Mouse (Mus musculus) heart, embryonic 15.5 days (tissue): Measurements from ENCODE around the gene Atg7. TPM values are rescaled to one million over a fixed set of nuclear protein-coding genes. Genes with fewer than 3 reads are reported as not detected.
A peak's percentile ranks its signal among the peaks of the same experiment; 100 is the strongest.

ENCODE experiments used
- ATAC-seq: fragments of 200-750 bp; cut with Nextera tagmentation; replicated peaks from 2 replicates; pipeline ENCODE4 v1.8.0; 2017; ENCODE audit warnings: low read depth, moderate TSS enrichment; ENCODE audit not compliant: insufficient number of reproducible peaks, insufficient read depth, low FRiP score
- H3K27ac ChIP-seq: fragments of 300-500 bp; sonication (generic); 2 replicates; pipeline ENCODE4 v1.5.1; 2015; ENCODE audit warnings: mild to moderate bottlenecking, inconsistent platforms
- H3K27me3 ChIP-seq: fragments of 300-500 bp; sonication (generic); 2 replicates; pipeline ENCODE4 v1.6.1; 2015; ENCODE audit warnings: inconsistent platforms
- H3K36me3 ChIP-seq: fragments of 300-500 bp; sonication (generic); 2 replicates; pipeline ENCODE4 v1.6.1; 2015; ENCODE audit warnings: mild to moderate bottlenecking, inconsistent platforms
- H3K4me1 ChIP-seq: fragments of 300-500 bp; sonication (generic); replicated peaks from 2 replicates; pipeline ENCODE4 v1.6.1; 2015; ENCODE audit warnings: inconsistent platforms
- H3K4me2 ChIP-seq: fragments of 300-500 bp; sonication (generic); 2 replicates; pipeline ENCODE4 v1.6.1; 2015; ENCODE audit warnings: inconsistent platforms, mild to moderate bottlenecking, moderate library complexity
- H3K4me3 ChIP-seq: fragments of 300-500 bp; sonication (generic); 2 replicates; pipeline ENCODE4 v1.5.1; 2015; ENCODE audit warnings: mild to moderate bottlenecking, inconsistent platforms
- H3K9ac ChIP-seq: fragments of 300-500 bp; sonication (generic); 2 replicates; pipeline ENCODE4 v1.6.1; 2015; ENCODE audit warnings: mild to moderate bottlenecking, inconsistent platforms
- H3K9me3 ChIP-seq: fragments of 300-500 bp; sonication (generic); replicated peaks from 2 replicates; pipeline ENCODE4 v1.6.1; 2016; ENCODE audit warnings: inconsistent platforms
- WGBS: fragments of 180-500 bp; shearing (Covaris S2); methylation state at CpG from one replicate; pipeline ENCODE4 v1.1.7; 2015; ENCODE audit warnings: mixed read lengths; 5-methylcytosine and 5-hydroxymethylcytosine counted together
- polyA plus RNA-seq: library from polyadenylated mRNA; unstranded; fragments of >200 nt; fragmentation: Nextera tagmentation; extraction: Ambion mirVana; gene quantifications from 2 replicates; pipeline ENCODE4 v1.2.1, GENCODE M21; 2015

The Atg7 gene
- polyA plus RNA-seq, 1 experiment from 2014 or later = 15.1 TPM

GRCm38 (mm10) chr6:114687035-114687434, 44.1 kb downstream of the Atg7 start:
- ATAC-seq = no peak
- peaks cover 28% of the 10 kb centered on the region for H3K4me1 ChIP-seq
- no peak overlapping the region for H3K9ac ChIP-seq
- no peak overlapping the region for H3K4me2 ChIP-seq
- no peak overlapping the region for H3K27ac ChIP-seq
- no peak overlapping the region for H3K4me3 ChIP-seq
- WGBS = 93% methylated on average over 1 of the region's 1 CpGs
- H3K27me3 ChIP-seq = no peaks in the 10 kb centered on the region
- no peaks in the 10 kb centered on the region for H3K36me3 ChIP-seq
- no peaks in the 10 kb centered on the region for H3K9me3 ChIP-seq

- Histone ChIP-seq H3K4me2 (no peak overlapping the region), H3K9ac (no peak overlapping the region), H3K27ac (peak overlapping the region; percentile 60), H3K4me1 (peaks cover 34% of the 10 kb centered on the region), H3K4me3 (no peak overlapping the region), H3K36me3 (no peaks in the 10 kb centered on the region), H3K9me3 (no peaks in the 10 kb centered on the region), H3K27me3 (no peaks in the 10 kb centered on the region)
- 9% methylated on average over 2 of the region's 2 CpGs for WGBS
- ATAC-seq = no peak
Observed at GRCm38 (mm10) chr6:114690661-114691060, 47.8 kb downstream of the Atg7 start.

- H3K9ac ChIP-seq = no peak overlapping the region
- ATAC-seq = no peak
- no peaks in the 10 kb centered on the region for H3K27me3 ChIP-seq
- H3K4me3 ChIP-seq = no peak overlapping the region
- no peak overlapping the region for H3K4me2 ChIP-seq
- 82% methylated on average over 6 of the region's 6 CpGs for WGBS
- peaks cover 34% of the 10 kb centered on the region for H3K4me1 ChIP-seq
- H3K9me3 ChIP-seq = no peaks in the 10 kb centered on the region
- H3K36me3 ChIP-seq = no peaks in the 10 kb centered on the region
- no peak overlapping the region for H3K27ac ChIP-seq
Observed at GRCm38 (mm10) chr6:114691530-114691929, 48.6 kb downstream of the Atg7 start.

- H3K9ac ChIP-seq = no peak overlapping the region
- H3K9me3 ChIP-seq = no peaks in the 10 kb centered on the region
- no peak overlapping the region for H3K27ac ChIP-seq
- no peak for ATAC-seq
- peaks cover 34% of the 10 kb centered on the region for H3K4me1 ChIP-seq
- H3K27me3 ChIP-seq = no peaks in the 10 kb centered on the region
- H3K36me3 ChIP-seq = no peaks in the 10 kb centered on the region
- WGBS = 65% methylated on average over 10 of the region's 10 CpGs
- H3K4me3 ChIP-seq = no peak overlapping the region
- no peak overlapping the region for H3K4me2 ChIP-seq
Observed at GRCm38 (mm10) chr6:114692691-114693090, 49.8 kb downstream of the Atg7 start.

DNA sequence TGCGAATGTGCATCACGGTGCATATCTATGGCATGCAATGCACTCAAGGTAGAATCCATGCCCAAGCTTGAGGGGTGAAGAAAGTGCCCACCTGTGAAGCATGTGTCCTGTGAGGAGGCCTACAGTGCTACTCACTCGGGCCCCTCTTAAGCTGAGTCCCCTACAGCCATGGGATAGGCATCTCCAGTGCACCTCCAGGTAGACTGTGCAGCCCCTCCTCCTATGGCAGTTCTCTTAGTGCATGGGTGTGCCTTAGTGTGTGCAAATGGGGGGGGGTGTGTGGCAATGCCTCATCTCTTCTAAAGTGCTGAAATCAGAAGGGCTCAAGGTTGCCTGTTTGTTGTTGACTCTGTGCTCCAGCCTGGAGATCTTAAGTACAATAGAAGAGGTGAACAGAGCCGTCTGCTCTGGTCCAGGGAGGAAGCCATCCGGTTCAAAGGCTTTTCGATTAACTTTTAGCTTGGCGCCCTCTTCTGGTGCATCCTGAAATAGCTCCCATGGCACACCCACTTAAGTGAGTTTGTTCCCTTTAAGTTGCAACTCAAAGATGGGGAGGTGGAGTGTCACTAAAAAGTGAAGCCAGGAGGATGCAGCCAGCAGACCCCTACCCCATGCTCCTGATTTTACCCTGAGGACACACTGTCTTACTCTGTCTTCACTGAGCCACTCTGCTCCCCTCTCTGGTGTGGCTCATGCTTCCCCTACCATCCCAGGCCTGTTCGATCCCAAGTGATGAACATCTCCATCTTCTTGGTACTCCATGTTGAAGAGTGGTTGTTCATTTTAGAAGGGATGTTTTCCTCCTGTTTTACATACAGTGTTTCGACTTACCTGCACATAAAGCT, 55.0 kb downstream of the Atg7 start:
- no peak overlapping the region for H3K9ac ChIP-seq
- H3K9me3 ChIP-seq = no peaks in the 10 kb centered on the region
- H3K4me2 ChIP-seq = no peak overlapping the region
- no peaks in the 10 kb centered on the region; the same call in 1 of the 2 replicates for H3K4me1 ChIP-seq
- H3K27ac ChIP-seq = no peak overlapping the region
- no peaks in the 10 kb centered on the region for H3K36me3 ChIP-seq
- no peaks in the 10 kb centered on the region for H3K27me3 ChIP-seq
- 41% methylated on average over 9 of the region's 9 CpGs for WGBS
- H3K4me3 ChIP-seq = no peak overlapping the region
- peak; percentile 35; the same call in 1 of the 2 replicates for ATAC-seq

- no peaks in the 10 kb centered on the region for H3K9me3 ChIP-seq
- no peaks in the 10 kb centered on the region for H3K4me1 ChIP-seq
- H3K4me3 ChIP-seq = no peak overlapping the region
- H3K27ac ChIP-seq = no peak overlapping the region
- WGBS = 58% methylated on average over 5 of the region's 5 CpGs
- no peak overlapping the region for H3K4me2 ChIP-seq
- no peak overlapping the region for H3K9ac ChIP-seq
- ATAC-seq = no peak
- no peaks in the 10 kb centered on the region for H3K36me3 ChIP-seq
- no peaks in the 10 kb centered on the region for H3K27me3 ChIP-seq
Observed at GRCm38 (mm10) chr6:114698578-114698977, 55.7 kb downstream of the Atg7 start.

DNA sequence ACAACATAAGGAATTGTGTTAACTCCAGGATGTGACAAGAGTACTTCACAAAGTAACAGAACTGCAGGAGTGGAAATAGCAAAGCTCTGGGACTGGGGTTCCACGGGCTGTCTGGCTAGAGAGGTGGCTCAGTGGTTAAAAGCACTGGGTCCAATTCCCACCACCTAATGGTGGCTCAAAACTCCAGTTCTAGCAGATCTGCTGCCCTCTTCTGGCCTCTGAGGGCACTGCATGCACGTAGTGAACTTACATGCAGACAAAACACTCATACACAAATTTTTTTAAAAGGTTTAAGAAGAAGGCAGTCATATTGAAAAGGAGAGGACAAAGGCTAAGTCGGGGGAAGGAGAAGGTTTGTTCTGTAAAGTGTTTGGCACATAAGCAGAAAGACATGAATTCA, 57.8 kb downstream of the Atg7 start:
- no peaks in the 10 kb centered on the region for H3K4me1 ChIP-seq
- no peaks in the 10 kb centered on the region for H3K9me3 ChIP-seq
- no peak for ATAC-seq

DNA sequence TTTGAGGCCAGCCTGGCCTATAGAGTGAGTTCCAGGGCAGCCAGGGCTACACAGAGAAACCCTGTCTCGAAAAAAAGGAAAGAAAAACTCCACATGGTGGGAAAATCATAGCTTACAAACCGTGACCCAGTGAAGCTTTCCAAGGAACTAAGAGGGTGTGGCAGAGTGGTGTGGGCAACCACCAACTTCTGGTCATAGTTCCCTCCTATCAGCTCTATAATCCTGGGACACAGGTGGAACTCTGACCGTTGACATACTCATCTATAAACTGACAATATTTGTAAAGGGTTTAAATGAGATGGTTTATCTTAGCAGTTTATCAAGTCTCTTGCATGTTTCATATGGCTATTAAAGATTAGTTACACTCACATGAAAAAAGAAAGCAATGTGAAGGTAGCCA, 64.1 kb downstream of the Atg7 start:
- Histone ChIP-seq H3K27ac (no peak overlapping the region), H3K4me1 (0 out of 2 replicates have a peak, but pooled peaks cover 8% of the 10 kb centered on the region), H3K36me3 (0 out of 2 replicates have a peak, but pooled peaks cover 2% of the 10 kb centered on the region), H3K4me2 (no peak overlapping the region), H3K9ac (no peak overlapping the region), H3K4me3 (no peak overlapping the region), H3K9me3 (no peaks in the 10 kb centered on the region), H3K27me3 (no peaks in the 10 kb centered on the region)
- no peak for ATAC-seq
- 81% methylated on average over 3 of the region's 3 CpGs for WGBS

More for the DNA sequence above, 57.8 kb downstream of the Atg7 start:
- H3K36me3 ChIP-seq = no peaks in the 10 kb centered on the region
- H3K27me3 ChIP-seq = no peaks in the 10 kb centered on the region
- no peak overlapping the region for H3K9ac ChIP-seq
- H3K27ac ChIP-seq = no peak overlapping the region
- no peak overlapping the region for H3K4me3 ChIP-seq
- WGBS = 83% methylated on average over 3 of the region's 3 CpGs
- no peak overlapping the region for H3K4me2 ChIP-seq

DNA sequence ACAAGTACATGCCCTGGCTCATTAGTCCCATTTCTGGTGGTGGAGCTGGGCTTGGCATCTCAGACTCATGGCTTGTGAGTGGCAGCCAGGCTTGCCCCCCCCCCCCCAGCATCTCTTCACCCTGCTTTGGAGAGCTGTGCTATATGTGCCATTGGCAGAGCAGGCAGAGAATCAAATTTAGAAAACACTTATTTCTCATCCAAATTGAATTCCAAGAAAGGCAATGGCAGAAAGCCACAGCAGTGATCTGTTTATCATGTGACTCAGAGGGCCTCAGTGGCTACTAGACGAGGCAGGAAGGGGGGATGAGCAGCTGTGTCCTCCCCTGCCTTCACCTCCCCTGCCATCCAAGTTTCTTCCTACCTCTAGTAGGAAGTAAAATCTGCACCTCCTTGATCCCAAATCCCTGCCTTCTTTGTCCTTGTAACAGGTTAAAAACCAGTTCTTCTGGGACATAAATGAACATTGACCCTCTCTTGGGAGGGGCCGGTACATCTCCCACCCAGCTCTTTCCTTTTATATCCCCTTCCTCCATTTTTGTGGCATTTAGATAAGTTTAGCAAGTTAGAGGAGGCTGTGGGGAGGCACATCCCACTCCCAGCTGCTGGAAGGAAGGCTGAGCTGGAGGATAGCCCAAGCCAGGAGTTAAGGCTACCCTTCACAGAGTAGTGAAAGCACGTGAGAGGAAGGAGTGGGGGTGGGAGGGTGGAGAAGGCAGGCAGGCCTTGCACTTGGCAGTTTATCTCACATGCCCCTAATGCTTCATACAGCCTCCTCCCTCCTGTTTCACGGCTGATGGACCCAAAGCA, 69.5 kb downstream of the Atg7 start:
- no peaks in the 10 kb centered on the region for H3K27me3 ChIP-seq
- no peak overlapping the region for H3K4me2 ChIP-seq
- whole genome bisulfite sequencing = 46% methylated on average over 4 of the region's 4 CpGs
- peaks cover 39% of the 10 kb centered on the region for H3K4me1 ChIP-seq
- no peak overlapping the region for H3K9ac ChIP-seq
- no peak overlapping the region for H3K4me3 ChIP-seq
- ATAC-seq = no peak
- no peak overlapping the region for H3K27ac ChIP-seq
- no peaks in the 10 kb centered on the region for H3K36me3 ChIP-seq
- H3K9me3 ChIP-seq = no peaks in the 10 kb centered on the region

GRCm38 (mm10) chr6:114713538-114713937, 70.6 kb downstream of the Atg7 start:
- WGBS = 44% methylated on average over 3 of the region's 3 CpGs
- no peak for ATAC-seq
- Histone ChIP-seq H3K36me3 (no peaks in the 10 kb centered on the region), H3K4me3 (no peak overlapping the region), H3K9ac (no peak overlapping the region), H3K9me3 (no peaks in the 10 kb centered on the region), H3K4me1 (peaks cover 34% of the 10 kb centered on the region), H3K27ac (no peak overlapping the region), H3K27me3 (no peaks in the 10 kb centered on the region), H3K4me2 (no peak overlapping the region)

GRCm38 (mm10) chr6:114714654-114715053, 71.8 kb downstream of the Atg7 start:
- Histone ChIP-seq H3K4me2 (no peak overlapping the region), H3K27me3 (no peaks in the 10 kb centered on the region), H3K9me3 (no peaks in the 10 kb centered on the region), H3K4me3 (no peak overlapping the region), H3K27ac (peak overlapping the region; percentile 11; the same call in 1 of the 2 replicates), H3K9ac (no peak overlapping the region), H3K36me3 (no peaks in the 10 kb centered on the region), H3K4me1 (peaks cover 42% of the 10 kb centered on the region)
- 28% methylated on average over 5 of the region's 5 CpGs for WGBS
- ATAC-seq = no peak
